Mouse (Mus musculus): Measurements from ENCODE around the gene Olfr1299. TPM values are rescaled to one million over a fixed set of nuclear protein-coding genes. Genes with fewer than 3 reads are reported as not detected.

The Olfr1299 gene
- not detected for polyA plus RNA-seq (2017; shearing (Covaris generic))

DNA sequence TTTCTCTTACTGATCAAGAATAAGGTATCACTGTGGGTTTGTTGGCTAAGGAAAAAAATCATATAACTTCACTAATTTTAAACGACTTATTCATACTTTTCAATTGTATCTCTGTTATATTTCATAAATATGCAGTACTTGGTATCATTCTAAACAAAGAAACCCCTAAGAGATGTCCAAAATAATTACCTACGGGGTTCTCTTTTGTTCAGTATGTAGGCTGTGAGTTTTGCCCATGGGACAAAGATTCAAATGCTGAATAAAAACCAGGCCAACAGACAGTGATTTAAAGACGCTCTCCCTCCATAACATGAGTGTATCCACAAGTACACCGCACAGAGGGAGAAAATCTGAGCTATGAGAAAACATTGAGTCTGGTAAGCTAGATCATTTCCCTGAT is at the start of gene Olfr1299:
TSS of gene Olfr1299 (plus strand) at position 301 of the 400 bp plus-strand sequence.
- ATAC-seq: no peak

DNA sequence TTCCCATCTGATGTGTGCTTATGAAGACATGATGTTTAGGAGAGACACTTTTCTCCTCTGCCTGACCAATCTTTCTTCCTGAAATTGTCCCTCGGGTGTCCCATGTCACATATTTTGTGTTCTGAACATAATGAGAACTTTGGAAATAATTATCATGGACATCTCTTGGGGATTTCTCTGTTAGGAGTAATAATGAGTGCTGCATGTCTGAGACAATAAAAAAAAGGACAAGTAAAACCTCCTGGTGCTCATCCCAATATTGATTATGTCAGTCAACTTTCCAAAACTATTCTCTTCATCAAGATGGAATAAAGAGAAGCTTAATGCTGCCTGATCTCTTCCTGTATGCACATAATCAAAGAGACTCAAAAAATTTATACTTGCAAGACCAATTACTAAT is 34.8 kb upstream of the Olfr1299 start, which contains the start of gene Olfr1297:
TSS of gene Olfr1297 (minus strand) at position 101 of the 400 bp plus-strand sequence.
- ATAC-seq: no peak

GRCm38 (mm10) chr2:111649101-111649500 is 12.1 kb upstream of the Olfr1299 start, which contains the start of gene Olfr1298:
Gene Olfr1298, minus strand, starts transcription at chr2:111649201.
- ATAC-seq: no peak

Other genes with a start within 250 kb of the Olfr1299 start
- not detected for gene Olfr1286, start 238.3 kb upstream of the Olfr1299 start, polyA plus RNA-seq (2017; shearing (Covaris generic))
- gene Olfr1287, start 212.3 kb upstream of the Olfr1299 start, polyA plus RNA-seq (2017; shearing (Covaris generic)): not detected
- not detected for gene Olfr1288, start 187.3 kb upstream of the Olfr1299 start, polyA plus RNA-seq (2017; shearing (Covaris generic))
- not detected for gene Olfr1289, start 180.6 kb upstream of the Olfr1299 start, polyA plus RNA-seq (2017; shearing (Covaris generic))
- gene Olfr1290, start 167.6 kb upstream of the Olfr1299 start, polyA plus RNA-seq (2017; shearing (Covaris generic)): not detected
- gene Olfr1291-ps1, start 164.2 kb upstream of the Olfr1299 start, polyA plus RNA-seq (2017; shearing (Covaris generic)): under 1 TPM in 1 of 2 experiments, not detected in 1; 0.16 TPM
- under 1 TPM in 1 of 2 experiments, not detected in 1; 0.09 TPM for gene Olfr1293-ps, start 136.2 kb upstream of the Olfr1299 start, polyA plus RNA-seq (2017; shearing (Covaris generic))
- gene Olfr1294, start 121.1 kb upstream of the Olfr1299 start, polyA plus RNA-seq (2017; shearing (Covaris generic)): not detected
- not detected for gene Olfr1295, start 91.7 kb upstream of the Olfr1299 start, polyA plus RNA-seq (2017; shearing (Covaris generic))
- gene Olfr1297, start 34.9 kb upstream of the Olfr1299 start, polyA plus RNA-seq (2017; shearing (Covaris generic)): under 1 TPM in 1 of 2 experiments, not detected in 1; 0.11 TPM
- not detected for gene Olfr1298, start 12.2 kb upstream of the Olfr1299 start, polyA plus RNA-seq (2017; shearing (Covaris generic))
- gene Olfr1301, start 89.6 kb downstream of the Olfr1299 start, polyA plus RNA-seq (2017; shearing (Covaris generic)): not detected
- gene Olfr1302, start 116.0 kb downstream of the Olfr1299 start, polyA plus RNA-seq (2017; shearing (Covaris generic)): not detected
- gene Olfr1303, start 158.9 kb downstream of the Olfr1299 start, polyA plus RNA-seq (2017; shearing (Covaris generic)): not detected
- not detected for gene Olfr1305, start 215.7 kb downstream of the Olfr1299 start, polyA plus RNA-seq (2017; shearing (Covaris generic))

All from activated CD4-positive, CD25-positive, alpha-beta regulatory T cell, adult 4 months (primary cell).